Mouse (Mus musculus) embryonic fibroblast, embryonic 13.5 days (primary cell): Measurements from ENCODE around the gene Cmtm4.

Experiments
- CTCF ChIP-seq: IDR thresholded peaks from 2 replicates; pipeline ENCODE4 v1.5.1; 2011; ENCODE audit warnings: mild to moderate bottlenecking, control low read depth, low read length, moderate library complexity, borderline replicate concordance; ENCODE audit not compliant: insufficient read depth
- POLR2A ChIP-seq: IDR thresholded peaks from 2 replicates; pipeline ENCODE4 v1.6.1; 2011; ENCODE audit warnings: low read depth, mild to moderate bottlenecking, control low read depth, low read length, moderate library complexity

- TF ChIP-seq CTCF (no peak), POLR2A (no peak)
These were observed 8.9 kb downstream of the Cmtm4 start for GRCm38 (mm10) chr8:104386693-104387092.
